Mouse (Mus musculus) kidney, adult 2 months (tissue): ENCODE measurements around the gene Ckmt2.

Experiments
- CTCF ChIP-seq: fragments of 200-500 bp; conservative IDR thresholded peaks from 2 replicates; pipeline ENCODE4 v1.5.1; 2011; ENCODE audit warnings: low read depth, mild to moderate bottlenecking, control low read depth, low read length, moderate library complexity, mixed read lengths; ENCODE audit not compliant: insufficient read depth, insufficient read length
- POLR2A ChIP-seq: fragments of 200-500 bp; IDR thresholded peaks from one replicate; pipeline ENCODE4 v1.6.1; 2011; ENCODE audit warnings: low read depth, low read length, control low read depth

- TF ChIP-seq POLR2A (no peak), CTCF (no peak)
These were observed 62.0 kb downstream of the Ckmt2 start for GRCm38 (mm10) chr13:91814670-91815069.
